Mouse (Mus musculus): ENCODE measurements around the gene Gm3402.
"Not testable (repeated sequence)": the region's sequence is repeated elsewhere in the genome, so short reads cannot be mapped to it uniquely, and the experiment has no call there.

The Gm3402 gene

DNA sequence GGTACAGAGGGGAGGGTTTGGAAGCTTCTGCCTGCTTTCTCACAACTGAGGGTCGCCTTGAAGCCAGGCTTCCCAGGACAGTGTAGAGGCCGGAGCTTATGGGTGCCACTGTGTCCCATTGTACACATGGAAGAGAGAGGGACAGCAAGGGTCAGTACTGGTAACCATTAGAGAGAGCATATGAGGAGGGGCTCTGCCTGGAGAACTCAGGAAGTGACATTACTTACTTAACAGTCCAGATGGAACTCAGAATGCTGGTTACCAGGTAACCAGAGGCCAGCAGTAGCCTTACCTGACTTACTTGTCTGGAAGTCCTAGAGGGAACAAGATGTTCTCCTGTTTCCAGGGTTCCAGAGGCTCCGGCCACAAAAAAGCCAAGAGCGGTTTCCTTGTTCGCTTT is at the start of gene Gm3402:
TSS of gene Gm3402 (plus strand) at position 301 of the 400 bp plus-strand sequence.
- not testable (repeated sequence) for DNase-seq

DNA sequence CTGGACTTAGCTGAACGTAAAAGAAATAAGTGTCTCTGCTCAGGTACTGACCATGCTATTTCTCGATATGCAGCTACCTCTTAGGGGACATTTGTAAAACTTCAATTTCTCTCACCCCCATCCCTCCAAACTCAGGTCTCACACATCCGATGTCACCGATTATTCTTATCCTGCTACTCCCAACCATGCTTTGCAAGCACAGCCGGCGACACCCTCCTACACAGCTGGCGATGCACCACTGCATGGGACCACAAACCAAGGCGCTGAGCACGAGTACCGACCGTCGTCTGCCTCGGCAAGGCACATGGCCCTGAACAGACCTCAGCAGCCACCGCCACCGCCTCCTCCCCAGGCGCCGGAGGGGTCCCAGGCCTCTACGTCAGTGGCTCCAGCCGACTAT is 47.3 kb upstream of the Gm3402 start:
- DNase-seq, result no peak

DNA sequence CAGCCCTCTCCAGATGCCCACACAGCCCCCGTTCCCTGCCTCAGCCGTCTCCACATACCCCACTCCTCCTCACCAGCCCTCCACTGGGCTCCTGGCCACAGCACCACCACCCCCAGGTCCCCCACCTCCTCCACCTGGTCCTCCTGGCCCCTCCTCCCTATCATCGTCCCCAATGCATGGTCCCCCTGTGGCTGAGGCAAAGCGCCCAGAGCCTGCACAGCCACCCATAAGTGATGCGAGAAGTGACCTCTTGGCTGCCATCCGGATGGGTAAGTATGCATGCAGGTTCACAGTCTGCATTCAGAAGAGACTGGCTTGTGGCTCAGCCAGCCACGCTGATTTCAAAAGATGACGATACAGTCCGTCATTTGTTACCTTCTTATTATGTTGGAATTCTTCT is 45.6 kb upstream of the Gm3402 start:
- no peak for DNase-seq

DNA sequence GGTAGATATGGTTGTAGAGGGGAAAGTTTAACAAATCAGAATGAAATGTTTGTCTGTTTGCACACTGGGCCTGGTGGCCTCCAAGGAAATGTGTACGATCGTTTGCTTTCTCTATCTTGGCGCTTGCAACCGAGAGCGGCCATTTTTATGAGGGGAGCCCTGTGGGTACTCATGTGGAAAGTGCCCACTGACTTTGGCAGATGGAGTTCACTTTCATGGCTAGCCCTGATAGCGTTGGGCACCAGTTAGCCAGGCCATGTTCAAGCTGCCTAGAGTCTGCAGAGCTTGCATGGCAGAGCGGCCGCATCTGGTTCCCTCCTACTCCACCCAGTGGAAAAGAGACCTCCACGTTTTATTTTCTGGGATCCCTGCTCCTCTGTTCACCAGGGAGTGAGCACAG is 43.1 kb upstream of the Gm3402 start:
- DNase-seq, result no peak

DNA sequence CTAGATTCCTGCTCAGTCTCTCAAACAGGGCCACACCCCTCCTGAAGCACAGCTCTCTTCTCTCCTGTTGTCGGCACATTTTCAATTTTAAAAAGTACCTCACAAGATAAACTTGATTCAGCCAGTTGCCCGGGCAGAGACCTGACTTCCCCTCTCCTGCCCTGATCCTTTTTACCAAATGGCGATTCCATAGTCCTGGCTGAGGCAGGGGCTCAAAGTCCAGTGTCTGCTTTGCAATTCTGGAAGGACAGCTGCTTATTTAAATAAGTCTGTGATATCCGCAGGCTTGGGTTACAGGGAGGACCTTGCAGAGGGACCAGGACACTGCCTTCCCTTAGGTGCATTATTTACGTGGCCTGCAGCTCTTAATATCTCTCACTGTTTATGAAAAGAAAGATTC is 42.6 kb upstream of the Gm3402 start:
- DNase-seq, result no peak

DNA sequence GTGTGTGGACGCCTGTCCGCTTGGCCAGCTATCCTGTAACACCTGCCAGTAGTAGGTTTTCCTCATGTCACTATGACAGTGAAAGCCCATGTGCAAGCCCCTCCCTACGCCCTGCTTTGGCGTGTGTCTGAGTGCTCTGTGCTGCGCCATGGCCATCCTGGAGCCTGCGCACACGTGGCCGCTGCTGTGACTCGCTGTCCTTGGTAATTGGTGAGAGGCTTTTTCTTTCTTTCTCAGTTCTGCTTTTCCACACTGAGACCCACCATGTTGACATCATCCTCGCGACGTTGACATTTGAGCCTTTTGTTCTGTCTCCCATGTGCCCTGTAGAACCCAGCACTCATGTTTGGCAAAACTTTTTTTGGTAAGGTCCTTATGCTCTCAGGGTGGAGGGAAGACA is 42.1 kb upstream of the Gm3402 start:
- no peak for DNase-seq

DNA sequence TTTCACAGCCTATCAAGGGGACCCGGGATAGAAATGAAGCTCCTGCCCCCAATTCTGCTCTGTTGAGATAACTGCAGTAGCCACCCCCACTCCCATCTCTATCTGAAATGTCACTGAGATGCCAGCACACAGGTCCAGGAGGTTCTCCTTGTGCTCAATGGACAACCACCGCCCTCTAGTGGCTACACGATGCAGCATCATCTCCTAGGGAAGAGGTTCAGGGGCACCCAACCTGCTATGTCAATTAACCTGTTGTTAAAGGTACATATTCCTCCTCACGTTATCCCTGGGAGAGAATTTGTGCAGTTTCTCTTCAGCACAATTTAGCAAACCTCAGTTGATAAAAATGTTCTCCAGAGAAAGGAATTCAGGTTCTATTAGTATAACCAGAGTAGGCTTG is 34.4 kb upstream of the Gm3402 start:
- peak; percentile 29 for DNase-seq

DNA sequence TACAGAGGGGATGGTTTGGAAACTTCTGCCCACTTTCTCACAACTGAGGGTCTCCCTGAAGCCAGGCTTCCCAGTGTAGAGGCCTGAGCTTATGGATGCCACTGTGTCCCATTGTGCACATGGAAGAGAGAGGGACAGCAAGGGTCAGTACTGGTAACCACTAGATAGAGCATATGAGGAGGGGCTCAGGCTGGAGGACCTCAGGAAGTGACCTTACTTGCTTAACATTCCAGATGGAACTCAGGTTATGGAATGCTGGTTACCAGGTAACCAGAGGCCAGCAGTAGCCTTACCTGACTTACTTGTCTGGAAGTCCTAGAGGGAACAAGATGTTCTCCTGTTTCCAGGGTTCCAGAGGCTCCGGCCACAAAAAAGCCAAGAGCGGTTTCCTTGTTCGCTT is 32.3 kb upstream of the Gm3402 start, which contains the start of gene Gm6408:
TSS of gene Gm6408 (plus strand) at position 301 of the 400 bp plus-strand sequence.
- DNase-seq, result not testable (repeated sequence)

DNA sequence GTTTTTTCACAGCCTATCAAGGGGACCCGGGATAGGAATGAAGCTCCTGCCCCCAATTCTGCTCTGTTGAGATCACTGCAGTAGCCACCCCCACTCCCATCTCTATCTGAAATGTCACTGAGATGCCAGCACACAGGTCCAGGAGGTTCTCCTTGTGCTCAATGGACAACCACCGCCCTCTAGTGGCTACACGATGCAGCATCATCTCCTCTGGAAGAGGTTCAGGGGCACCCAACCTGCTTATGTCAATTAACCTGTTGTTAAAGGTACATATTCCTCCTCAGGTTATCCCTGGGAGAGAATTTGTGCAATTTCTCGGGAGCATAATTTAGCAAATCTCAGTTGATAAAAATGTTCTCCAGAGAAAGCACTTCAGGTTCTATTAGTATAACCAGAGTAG is 25.0 kb upstream of the Gm3402 start:
- peak; percentile 34 for DNase-seq

DNA sequence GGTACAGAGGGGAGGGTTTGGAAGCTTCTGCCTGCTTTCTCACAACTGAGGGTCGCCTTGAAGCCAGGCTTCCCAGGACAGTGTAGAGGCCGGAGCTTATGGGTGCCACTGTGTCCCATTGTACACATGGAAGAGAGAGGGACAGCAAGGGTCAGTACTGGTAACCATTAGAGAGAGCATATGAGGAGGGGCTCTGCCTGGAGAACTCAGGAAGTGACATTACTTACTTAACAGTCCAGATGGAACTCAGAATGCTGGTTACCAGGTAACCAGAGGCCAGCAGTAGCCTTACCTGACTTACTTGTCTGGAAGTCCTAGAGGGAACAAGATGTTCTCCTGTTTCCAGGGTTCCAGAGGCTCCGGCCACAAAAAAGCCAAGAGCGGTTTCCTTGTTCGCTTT is 22.9 kb upstream of the Gm3402 start, which contains the start of gene Gm6370:
TSS of gene Gm6370 (plus strand) at position 301 of the 400 bp plus-strand sequence.
- not testable (repeated sequence) for DNase-seq

DNA sequence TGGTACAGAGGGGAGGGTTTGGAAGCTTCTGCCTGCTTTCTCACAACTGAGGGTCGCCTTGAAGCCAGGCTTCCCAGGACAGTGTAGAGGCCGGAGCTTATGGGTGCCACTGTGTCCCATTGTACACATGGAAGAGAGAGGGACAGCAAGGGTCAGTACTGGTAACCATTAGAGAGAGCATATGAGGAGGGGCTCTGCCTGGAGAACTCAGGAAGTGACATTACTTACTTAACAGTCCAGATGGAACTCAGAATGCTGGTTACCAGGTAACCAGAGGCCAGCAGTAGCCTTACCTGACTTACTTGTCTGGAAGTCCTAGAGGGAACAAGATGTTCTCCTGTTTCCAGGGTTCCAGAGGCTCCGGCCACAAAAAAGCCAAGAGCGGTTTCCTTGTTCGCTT is 11.8 kb upstream of the Gm3402 start, which contains the start of gene 4930449I24Rik:
TSS of gene 4930449I24Rik (plus strand) at position 301 of the 400 bp plus-strand sequence.
- not testable (repeated sequence) for DNase-seq

DNA sequence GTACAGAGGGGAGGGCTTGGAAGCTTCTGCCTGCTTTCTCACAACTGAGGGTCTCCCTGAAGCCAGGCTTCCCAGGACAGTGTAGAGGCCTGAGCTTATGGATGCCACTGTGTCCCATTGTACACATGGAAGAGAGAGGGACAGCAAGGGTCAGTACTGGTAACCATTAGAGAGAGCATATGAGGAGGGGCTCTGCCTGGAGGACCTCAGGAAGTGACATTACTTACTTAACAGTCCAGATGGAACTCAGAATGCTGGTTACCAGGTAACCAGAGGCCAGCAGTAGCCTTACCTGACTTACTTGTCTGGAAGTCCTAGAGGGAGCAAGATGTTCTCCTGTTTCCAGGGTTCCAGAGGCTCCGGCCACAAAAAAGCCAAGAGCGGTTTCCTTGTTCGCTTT is 11.6 kb downstream of the Gm3402 start, which contains the start of gene Gm3404:
TSS of gene Gm3404 (plus strand) at position 301 of the 400 bp plus-strand sequence.
- not testable (repeated sequence) for DNase-seq

DNA sequence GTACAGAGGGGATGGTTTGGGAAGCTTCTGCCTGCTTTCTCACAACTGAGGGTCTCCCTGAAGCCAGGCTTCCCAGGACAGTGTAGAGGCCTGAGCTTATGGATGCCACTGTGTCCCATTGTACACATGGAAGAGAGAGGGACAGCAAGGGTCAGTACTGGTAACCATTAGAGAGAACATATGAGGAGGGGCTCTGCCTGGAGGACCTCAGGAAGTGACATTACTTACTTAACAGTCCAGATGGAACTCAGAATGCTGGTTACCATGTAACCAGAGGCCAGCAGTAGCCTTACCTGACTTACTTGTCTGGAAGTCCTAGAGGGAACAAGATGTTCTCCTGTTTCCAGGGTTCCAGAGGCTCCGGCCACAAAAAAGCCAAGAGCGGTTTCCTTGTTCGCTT is 23.4 kb downstream of the Gm3402 start, which contains the start of gene Gm3409:
TSS of gene Gm3409 (plus strand) at position 301 of the 400 bp plus-strand sequence.
- DNase-seq, result not testable (repeated sequence)

DNA sequence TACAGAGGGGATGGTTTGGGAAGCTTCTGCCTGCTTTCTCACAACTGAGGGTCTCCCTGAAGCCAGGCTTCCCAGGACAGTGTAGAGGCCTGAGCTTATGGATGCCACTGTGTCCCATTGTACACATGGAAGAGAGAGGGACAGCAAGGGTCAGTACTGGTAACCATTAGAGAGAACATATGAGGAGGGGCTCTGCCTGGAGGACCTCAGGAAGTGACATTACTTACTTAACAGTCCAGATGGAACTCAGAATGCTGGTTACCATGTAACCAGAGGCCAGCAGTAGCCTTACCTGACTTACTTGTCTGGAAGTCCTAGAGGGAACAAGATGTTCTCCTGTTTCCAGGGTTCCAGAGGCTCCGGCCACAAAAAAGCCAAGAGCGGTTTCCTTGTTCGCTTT is 41.9 kb downstream of the Gm3402 start, which contains the start of gene Gm3415:
TSS of gene Gm3415 (plus strand) at position 301 of the 400 bp plus-strand sequence.
- not testable (repeated sequence) for DNase-seq

DNA sequence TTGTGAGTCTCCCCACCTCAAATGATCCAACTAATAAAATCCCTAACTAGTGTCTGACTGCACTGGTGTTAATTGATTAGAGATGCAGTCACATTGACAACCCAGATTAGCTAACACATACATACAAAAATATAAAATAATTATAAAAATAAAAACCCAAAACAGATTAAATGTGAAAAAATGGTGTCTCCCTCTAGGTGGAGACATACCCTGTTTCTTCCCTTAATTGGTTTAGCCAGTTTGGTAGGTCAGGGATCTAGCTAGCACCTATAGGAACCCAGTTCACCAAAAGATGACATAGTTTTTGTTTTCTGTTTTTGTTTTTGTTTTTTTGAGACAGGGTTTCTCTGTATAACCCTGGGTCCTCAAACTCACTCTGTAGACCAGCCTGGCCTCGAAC is 50.3 kb downstream of the Gm3402 start:
- DNase-seq, result no peak
